Mouse (Mus musculus) forebrain, embryonic 16.5 days (tissue): ENCODE results near the gene Cox4i1. TPM values are rescaled to one million over a fixed set of nuclear protein-coding genes. Genes with fewer than 3 reads are reported as not detected.

Experiments
- ATAC-seq: fragments of 200-750 bp; cut with Nextera tagmentation; 2 replicates; pipeline ENCODE4 v1.8.0; 2017; ENCODE audit warnings: mild to moderate bottlenecking, moderate library complexity
- H3K27ac ChIP-seq: fragments of 300-500 bp; sonication (generic); 2 replicates; pipeline ENCODE4 v1.5.1; 2014; ENCODE audit warnings: low read length, control low read depth
- H3K27me3 ChIP-seq: fragments of 300-500 bp; sonication (generic); replicated peaks from 2 replicates; pipeline ENCODE4 v1.6.1; 2014; ENCODE audit warnings: low read length; ENCODE audit not compliant: control insufficient read depth, insufficient read depth
- H3K36me3 ChIP-seq: fragments of 300-500 bp; sonication (generic); 2 replicates; pipeline ENCODE4 v1.6.1; 2014; ENCODE audit not compliant: control insufficient read depth, insufficient read depth
- H3K4me1 ChIP-seq: fragments of 300-500 bp; sonication (generic); replicated peaks from 2 replicates; pipeline ENCODE4 v1.6.1; 2014; ENCODE audit warnings: low read length; ENCODE audit not compliant: control insufficient read depth, insufficient read depth
- H3K4me2 ChIP-seq: fragments of 300-500 bp; sonication (generic); 2 replicates; pipeline ENCODE4 v1.6.1; 2014; ENCODE audit warnings: mild to moderate bottlenecking, low read length, control low read depth
- H3K4me3 ChIP-seq: fragments of 300-500 bp; sonication (generic); replicated peaks from 2 replicates; pipeline ENCODE4 v1.5.1; 2014; ENCODE audit warnings: mild to moderate bottlenecking, low read length, control low read depth
- H3K9ac ChIP-seq: fragments of 300-500 bp; sonication (generic); replicated peaks from 2 replicates; pipeline ENCODE4 v1.6.1; 2014; ENCODE audit warnings: low read depth, low read length, control low read depth
- H3K9me3 ChIP-seq: fragments of 300-500 bp; sonication (generic); 2 replicates; pipeline ENCODE4 v1.6.1; 2016; ENCODE audit warnings: low read length; ENCODE audit not compliant: control insufficient read depth
- WGBS: fragments of 180-500 bp; shearing (Covaris S2); extraction: QIAGEN DNeasy Blood & Tissue Kit; methylation state at CpG from one replicate; pipeline ENCODE4 v1.1.7; 2014; 5-methylcytosine and 5-hydroxymethylcytosine counted together
- polyA plus RNA-seq: library from polyadenylated mRNA; unstranded; fragments of >200 nt; fragmentation: Nextera tagmentation; extraction: Ambion mirVana; gene quantifications from 2 replicates; pipeline ENCODE4 v1.2.1, GENCODE M21; 2015

Cox4i1 gene
- 935 and 953 TPM in 2 replicates for polyA plus RNA-seq

DNA sequence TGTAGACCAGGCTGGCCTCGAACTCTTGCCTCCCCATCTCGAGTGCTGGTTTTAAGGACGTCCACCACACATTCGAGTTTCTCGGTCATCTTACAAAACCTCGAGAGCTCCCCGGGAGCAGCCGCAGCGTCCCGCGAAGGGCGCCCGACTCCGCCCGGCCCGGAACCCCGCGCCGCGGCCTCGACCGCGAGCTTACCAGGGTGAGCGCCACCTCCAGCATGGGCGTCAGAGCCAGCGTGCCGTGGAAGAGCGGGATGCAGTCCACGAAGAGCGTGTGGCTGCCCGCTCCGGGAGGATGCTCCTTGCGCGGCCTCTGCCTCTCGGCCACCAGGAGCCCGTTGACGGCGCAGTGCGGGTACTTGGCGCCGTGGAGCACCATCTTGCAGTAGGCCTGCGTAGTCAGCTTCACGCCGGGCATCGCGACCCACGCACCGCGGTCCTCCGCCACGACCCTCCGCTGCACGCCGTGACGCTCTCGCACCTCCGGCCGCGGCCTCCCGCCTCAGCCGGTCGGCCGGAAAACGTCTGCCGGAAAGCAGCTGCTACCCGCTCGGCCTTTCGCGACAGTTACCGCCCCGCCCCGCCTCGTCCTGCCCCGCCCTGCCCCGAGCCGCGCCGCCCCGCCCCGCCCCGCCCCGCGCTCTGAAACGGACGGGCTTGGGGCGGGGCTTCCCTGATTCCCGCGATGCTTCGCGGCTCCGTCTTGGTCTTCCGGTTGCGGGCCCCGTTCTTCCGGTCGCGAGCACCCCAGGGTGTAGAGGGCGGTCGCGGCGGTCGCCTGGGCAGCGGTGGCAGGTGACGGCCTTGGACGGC lies at the start of gene Cox4i1, which contains the start of gene Gm27021:
Cox4i1 (plus strand) TSS at position 662 of the 813 bp plus-strand sequence.
Gm27021 (minus strand) TSS at position 519 of the 813 bp plus-strand sequence.
- Histone ChIP-seq H3K4me1 (peaks cover 41% of the 10 kb centered on the region), H3K4me2 (peak within 1 kb of the TSS; percentile 97), H3K36me3 (peaks cover 8% of the 10 kb centered on the region; the same call in 1 of the 2 replicates), H3K9ac (peak within 1 kb of the TSS; percentile 94), H3K27ac (peak within 1 kb of the TSS; percentile 89), H3K4me3 (peak within 1 kb of the TSS; percentile 97), H3K9me3 (no peaks in the 10 kb centered on the region), H3K27me3 (no peaks in the 10 kb centered on the region)
- peak; percentile 96 for ATAC-seq
- WGBS = under 1% methylated on average over 103 of the region's 105 CpGs

DNA sequence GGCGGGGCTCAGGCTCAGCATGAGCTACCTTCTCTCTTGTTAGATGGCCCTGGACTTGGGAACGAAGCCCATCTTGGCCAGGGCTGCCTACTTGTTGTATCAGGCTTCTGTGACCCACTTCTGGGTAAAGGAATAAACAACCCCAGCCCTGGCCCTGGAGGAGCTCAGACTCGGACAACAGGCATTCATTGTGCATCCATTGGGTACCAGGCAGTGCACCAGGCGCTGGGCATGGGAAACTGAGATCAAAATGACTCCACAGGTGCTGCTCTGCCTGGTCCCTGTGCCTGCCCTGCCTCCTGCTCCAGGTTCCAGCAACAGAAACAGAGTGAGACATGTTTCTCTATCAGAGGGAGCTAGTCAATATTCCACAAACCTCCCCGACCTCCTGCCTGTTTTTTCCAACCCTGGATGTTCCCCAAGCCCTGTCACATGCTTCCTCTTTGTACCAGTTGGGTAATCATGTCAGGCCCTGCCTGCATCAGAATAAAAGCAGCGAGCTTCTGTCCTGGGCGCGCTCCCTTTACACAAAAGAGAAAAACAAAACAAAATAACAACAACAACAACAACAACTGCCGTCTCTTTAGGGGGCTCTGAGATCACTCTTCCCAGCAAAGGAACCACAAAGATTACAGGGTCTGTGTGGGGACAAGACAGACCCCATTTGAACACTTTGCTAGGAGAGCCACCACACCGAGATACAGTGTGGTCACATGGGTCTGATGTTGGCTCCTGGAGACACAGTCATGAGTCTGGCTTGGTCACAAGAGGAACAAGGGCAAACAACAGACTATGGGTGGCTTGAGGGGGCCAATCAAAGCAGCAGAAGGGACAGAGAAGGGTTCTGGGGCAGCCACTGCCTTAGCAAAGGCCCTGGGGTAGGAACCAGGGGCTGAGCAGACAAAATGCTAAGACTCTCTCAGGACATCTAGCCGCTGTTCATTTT lies 48.5 kb upstream of the Cox4i1 start:
- Histone ChIP-seq H3K27ac (no peak overlapping the region), H3K4me3 (no peak overlapping the region), H3K4me2 (no peak overlapping the region), H3K4me1 (peaks cover 23% of the 10 kb centered on the region), H3K9ac (no peak overlapping the region), H3K36me3 (no peaks in the 10 kb centered on the region), H3K9me3 (no peaks in the 10 kb centered on the region), H3K27me3 (no peaks in the 10 kb centered on the region)
- WGBS = 61% methylated on average over 11 of the region's 11 CpGs
- no peak for ATAC-seq

DNA sequence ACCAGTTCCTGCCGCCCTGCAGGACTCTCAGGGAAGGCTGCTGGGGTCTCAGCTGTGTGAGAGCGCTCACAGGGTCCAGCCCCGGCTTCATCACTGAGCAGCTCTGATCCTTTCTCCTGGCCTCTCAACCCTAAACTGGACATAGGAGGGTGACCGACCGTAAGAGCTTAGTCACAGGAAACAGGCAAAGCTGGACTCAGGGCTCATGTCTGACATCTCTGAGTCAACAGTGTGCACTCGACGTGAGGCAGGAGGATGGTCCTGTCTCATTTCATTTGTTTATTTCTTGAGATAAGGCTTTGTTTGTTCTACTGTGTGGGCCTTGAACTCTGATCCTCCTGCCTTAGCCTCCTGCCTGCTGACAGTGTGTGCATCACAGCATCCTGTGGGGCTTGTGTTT lies 47.6 kb upstream of the Cox4i1 start:
- Histone ChIP-seq H3K9ac (no peak overlapping the region), H3K27ac (no peak overlapping the region), H3K27me3 (no peaks in the 10 kb centered on the region), H3K36me3 (no peaks in the 10 kb centered on the region), H3K4me1 (peaks cover 23% of the 10 kb centered on the region), H3K4me2 (no peak overlapping the region), H3K9me3 (no peaks in the 10 kb centered on the region), H3K4me3 (no peak overlapping the region)
- no peak for ATAC-seq
- WGBS = 62% methylated on average over 7 of the region's 7 CpGs

DNA sequence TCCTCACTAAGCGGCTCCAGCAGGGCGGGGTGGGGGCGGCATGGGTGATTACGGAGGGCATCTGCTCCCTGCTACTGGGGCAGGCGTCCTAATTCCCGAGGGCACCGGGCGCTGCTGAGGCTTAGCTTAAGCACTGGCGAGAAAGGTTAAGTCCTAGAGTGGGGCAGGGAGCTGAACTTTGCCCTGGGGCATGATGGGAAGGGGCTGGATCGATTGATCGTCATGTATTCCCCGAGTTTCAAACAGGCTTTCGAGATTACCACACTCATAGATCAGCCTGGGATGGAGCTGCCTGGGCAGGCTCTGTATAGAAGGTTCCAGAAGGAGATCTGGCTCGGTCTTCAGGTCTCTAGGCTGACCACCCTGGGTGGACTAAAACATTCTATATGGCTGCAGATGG lies 45.9 kb upstream of the Cox4i1 start:
- Histone ChIP-seq H3K27me3 (no peaks in the 10 kb centered on the region), H3K4me3 (no peak overlapping the region), H3K4me2 (no peak overlapping the region), H3K9me3 (no peaks in the 10 kb centered on the region), H3K36me3 (no peaks in the 10 kb centered on the region), H3K27ac (no peak overlapping the region), H3K9ac (0 out of 2 replicates have a peak overlapping the region, but pooled peaks have one; percentile 29), H3K4me1 (peaks cover 15% of the 10 kb centered on the region)
- no peak for ATAC-seq
- WGBS = 79% methylated on average over 14 of the region's 14 CpGs

DNA sequence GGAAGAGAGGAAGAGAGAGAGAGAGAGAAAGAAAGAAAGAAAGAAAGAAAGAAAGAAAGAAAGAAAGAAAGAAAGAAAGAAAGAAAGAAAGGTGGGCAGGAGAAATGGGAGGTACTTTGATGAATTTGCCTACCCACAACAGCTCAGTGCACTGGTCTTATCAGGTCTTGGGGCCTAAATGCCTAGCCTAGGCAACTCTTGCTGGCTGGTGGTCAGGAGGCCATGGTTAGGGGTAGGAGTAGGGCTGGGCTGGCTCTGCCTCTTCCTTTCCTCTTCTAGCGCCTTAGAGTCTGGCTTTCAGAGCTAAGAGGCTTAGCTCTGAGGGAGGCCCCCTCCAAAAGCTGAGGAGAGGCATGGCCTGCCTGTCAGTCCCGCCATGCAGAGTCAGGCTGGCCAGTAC lies 44.4 kb upstream of the Cox4i1 start:
- H3K4me3 ChIP-seq = no peak overlapping the region
- H3K9me3 ChIP-seq = no peaks in the 10 kb centered on the region
- no peak overlapping the region for H3K27ac ChIP-seq
- 19% methylated on average over 2 of the region's 2 CpGs for WGBS
- H3K27me3 ChIP-seq = no peaks in the 10 kb centered on the region
- no peaks in the 10 kb centered on the region for H3K36me3 ChIP-seq
- no peak for ATAC-seq
- H3K4me2 ChIP-seq = no peak overlapping the region
- H3K4me1 ChIP-seq = peaks cover 6% of the 10 kb centered on the region
- no peak overlapping the region for H3K9ac ChIP-seq

DNA sequence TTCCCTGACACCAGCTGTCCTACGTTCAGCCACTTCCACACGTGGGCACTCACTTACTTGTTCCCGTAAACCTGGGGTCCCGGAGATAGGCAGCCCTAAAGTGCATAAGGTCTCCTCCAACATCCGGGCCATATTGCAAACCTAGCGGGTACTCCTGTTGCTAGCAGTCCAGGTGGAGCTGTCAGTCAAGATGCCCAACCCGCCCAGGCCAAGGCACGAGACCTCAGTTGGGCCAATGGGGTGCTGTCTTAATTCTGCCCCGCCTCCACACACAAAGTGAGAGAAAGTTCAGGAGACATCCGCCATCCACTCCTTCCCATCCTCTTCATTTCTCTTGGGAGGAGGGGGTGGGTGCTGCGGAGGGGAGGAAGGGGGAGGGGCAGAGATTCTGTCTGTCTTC lies 41.6 kb upstream of the Cox4i1 start:
- Histone ChIP-seq H3K27me3 (no peaks in the 10 kb centered on the region), H3K4me2 (no peak overlapping the region), H3K9ac (no peak overlapping the region), H3K4me3 (no peak overlapping the region), H3K27ac (no peak overlapping the region), H3K9me3 (no peaks in the 10 kb centered on the region), H3K36me3 (no peaks in the 10 kb centered on the region), H3K4me1 (peaks cover 5% of the 10 kb centered on the region)
- no peak for ATAC-seq
- 71% methylated on average over 11 of the region's 11 CpGs for WGBS

DNA sequence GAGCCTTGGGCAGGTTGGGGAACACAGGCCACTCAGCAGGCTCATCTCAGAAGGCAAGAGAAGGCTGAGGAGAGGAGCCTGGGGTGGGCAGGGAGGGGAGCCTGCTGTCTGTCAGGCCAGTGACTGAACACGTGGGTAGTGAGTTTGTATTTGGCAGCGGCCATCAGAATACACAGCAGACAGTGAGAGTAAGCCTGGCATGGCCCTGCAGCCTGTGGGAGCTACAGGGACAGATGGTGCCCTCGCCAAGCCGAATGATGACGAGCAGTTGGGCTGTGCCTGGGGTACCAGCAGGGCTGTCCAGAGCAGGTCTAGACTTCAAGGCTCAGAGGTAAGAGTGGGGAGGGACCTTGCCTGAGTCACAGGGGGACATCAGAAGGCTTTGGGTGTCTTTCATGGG lies 40.7 kb upstream of the Cox4i1 start:
- 0 out of 2 replicates have a peak, but pooled peaks have one; percentile 50 for ATAC-seq
- H3K27ac ChIP-seq = no peak overlapping the region
- no peak overlapping the region for H3K9ac ChIP-seq
- no peaks in the 10 kb centered on the region for H3K27me3 ChIP-seq
- H3K4me3 ChIP-seq = no peak overlapping the region
- no peaks in the 10 kb centered on the region for H3K9me3 ChIP-seq
- no peaks in the 10 kb centered on the region for H3K4me1 ChIP-seq
- H3K36me3 ChIP-seq = no peaks in the 10 kb centered on the region
- no peak overlapping the region for H3K4me2 ChIP-seq
- 56% methylated on average over 5 of the region's 5 CpGs for WGBS

DNA sequence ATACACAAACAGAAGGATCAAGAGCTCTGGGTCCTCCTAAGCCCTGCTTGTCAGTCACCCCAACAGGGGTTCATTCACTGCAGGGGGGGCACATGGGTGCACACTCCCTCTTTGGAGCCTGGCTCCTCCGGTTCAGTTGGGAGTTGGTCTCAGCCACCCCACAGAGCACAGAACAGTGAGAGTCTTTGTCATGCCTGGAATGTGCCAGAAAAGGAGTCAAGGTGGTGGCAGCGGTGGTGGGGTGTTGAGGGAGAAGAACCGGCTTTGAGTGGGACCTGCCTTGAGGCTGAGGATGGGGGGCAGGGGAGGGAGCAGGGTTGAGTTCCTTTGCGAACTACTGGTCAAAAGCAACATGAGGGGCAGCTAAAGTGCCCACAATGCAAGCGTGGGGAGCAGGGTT lies 38.0 kb upstream of the Cox4i1 start:
- 45% methylated on average over 5 of the region's 5 CpGs for WGBS
- H3K4me2 ChIP-seq = no peak overlapping the region
- peaks cover 8% of the 10 kb centered on the region for H3K4me1 ChIP-seq
- no peak overlapping the region for H3K9ac ChIP-seq
- H3K9me3 ChIP-seq = no peaks in the 10 kb centered on the region
- no peaks in the 10 kb centered on the region for H3K36me3 ChIP-seq
- peaks cover 8% of the 10 kb centered on the region for H3K27me3 ChIP-seq
- H3K27ac ChIP-seq = no peak overlapping the region
- no peak overlapping the region for H3K4me3 ChIP-seq
- ATAC-seq = no peak

DNA sequence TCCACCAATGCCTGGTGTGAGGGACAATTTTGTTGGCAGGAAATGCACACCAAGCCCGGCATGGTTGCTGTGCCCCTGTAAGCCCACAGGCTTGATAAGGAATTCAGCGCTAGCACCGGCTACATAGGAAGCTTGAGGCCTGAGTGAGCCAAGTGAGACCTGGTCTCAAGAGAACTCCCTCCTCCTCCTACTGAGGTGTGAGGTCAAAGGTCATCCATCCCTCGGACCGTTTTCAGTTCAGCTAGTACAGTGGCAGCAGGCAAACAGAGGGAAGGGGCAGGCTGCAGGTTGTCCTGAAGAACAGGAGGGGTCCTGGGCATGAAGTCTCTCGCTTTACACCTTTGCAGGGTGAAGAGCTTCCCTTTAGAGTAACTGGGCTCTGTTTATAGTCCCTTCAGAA lies 37.2 kb upstream of the Cox4i1 start:
- H3K27me3 ChIP-seq = peaks cover 14% of the 10 kb centered on the region
- H3K4me1 ChIP-seq = peaks cover 8% of the 10 kb centered on the region
- no peak overlapping the region for H3K9ac ChIP-seq
- no peak for ATAC-seq
- no peak overlapping the region for H3K4me2 ChIP-seq
- WGBS = 63% methylated on average over 6 of the region's 6 CpGs
- H3K4me3 ChIP-seq = no peak overlapping the region
- no peaks in the 10 kb centered on the region for H3K9me3 ChIP-seq
- H3K36me3 ChIP-seq = no peaks in the 10 kb centered on the region
- H3K27ac ChIP-seq = no peak overlapping the region
